Mouse (Mus musculus): ENCODE data around the gene Oca2.

Oca2 gene

DNA sequence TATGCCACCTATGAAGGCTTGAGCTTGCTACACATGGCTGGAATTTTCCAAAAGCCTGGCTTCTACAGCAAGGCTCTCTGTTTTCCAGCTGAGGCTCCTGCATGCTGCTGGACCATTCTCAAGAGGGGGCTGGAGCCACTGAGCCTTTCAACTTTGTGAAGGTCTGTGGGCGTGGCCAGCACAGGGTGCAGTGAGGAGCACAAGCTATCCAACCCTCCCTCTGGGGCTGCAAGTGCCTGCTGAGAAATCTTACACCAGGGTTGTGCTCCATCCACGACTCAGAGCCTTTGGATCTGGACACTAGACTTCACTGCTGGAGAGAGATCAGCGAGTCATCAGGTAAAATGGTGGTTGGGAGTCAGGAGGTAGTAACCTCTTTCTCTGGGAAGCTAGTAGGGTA, at the start of gene Oca2:
Oca2 (plus strand) TSS at position 218 of the 400 bp plus-strand sequence.
- in situ Hi-C loops (cut with MboI; ENCODE audit: low pct_unique_long_range_greater_than_20kb in 1 of 2, low sequenced_read_pairs in 2 of 2, unreplicated experiment in 1 of 2): no loop called here

DNA sequence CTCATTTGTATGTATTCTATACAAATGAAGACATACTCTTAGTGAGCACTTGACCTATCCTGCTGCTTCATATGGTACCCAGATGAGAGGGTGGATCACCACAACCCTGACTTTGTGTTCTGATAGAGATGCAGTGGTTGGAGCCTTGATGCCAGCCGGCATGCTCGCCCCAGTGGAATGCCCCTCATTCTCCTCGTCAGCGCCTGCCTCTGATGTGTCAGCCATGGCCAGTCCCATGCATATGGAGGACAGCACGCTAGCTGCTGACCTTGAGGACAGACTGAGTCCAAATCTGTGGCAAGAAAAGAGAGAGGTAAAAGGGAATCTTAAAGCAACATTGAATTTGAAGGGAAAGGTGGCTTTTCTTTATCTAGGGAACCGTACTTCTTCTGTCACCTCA, 48.5 kb upstream of the Oca2 start:
- in situ Hi-C loops (cut with MboI; ENCODE audit: low pct_unique_long_range_greater_than_20kb in 1 of 2, low sequenced_read_pairs in 2 of 2, unreplicated experiment in 1 of 2): no loop called here

DNA sequence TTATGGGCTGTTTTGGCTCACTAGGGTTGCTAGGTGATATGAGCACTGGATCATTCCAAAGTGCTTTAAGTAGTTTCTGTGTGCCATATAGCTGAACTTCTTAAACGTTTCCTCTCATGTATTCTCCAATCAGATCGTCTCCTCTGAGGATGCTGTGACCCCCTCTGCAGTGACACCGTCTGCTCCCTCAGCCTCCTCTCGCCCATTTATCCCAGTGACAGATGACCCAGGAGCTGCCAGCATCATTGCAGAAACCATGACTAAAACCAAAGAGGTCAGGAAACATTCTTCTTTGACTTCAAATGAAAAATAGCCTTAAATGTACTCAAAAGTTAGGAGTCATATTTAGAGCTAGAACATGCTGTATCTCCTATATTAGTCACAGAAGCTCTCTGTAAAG, 47.9 kb upstream of the Oca2 start:
- in situ Hi-C loops (cut with MboI; ENCODE audit: low pct_unique_long_range_greater_than_20kb in 1 of 2, low sequenced_read_pairs in 2 of 2, unreplicated experiment in 1 of 2): no loop called here

DNA sequence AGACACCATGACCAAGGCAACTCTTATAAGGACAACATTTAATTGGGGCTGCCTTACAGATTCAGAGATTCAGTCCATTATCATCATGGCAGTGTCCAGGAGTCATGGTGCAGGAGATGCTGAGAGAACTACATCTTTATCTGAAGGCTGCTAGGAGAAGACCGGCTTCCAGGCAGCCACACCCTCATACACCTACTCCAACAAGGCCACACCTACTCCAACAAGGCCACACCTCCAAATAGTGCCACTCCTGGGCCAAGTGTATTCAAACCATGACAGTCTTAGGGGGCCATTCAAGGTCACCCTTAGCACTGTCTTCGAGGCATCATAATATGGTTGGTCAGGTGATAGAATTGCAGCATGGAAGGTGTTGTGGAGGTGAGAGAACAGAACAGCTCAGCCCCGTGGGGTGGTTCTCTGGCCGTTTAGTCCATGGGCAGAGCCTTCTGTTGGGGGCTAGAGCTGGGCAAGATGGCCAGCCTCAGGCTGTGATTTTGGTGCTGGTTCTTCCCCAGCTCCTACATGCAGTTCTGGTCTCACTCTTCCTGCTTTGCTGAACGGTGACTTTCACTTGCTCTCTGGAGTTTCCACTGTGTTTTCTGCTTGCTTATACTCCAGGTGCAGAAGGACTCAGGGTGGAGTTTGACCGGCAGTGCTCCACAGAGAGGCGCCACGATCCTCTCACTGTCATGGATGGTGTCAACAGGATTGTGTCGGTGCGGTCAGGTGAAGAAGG, 37.9 kb upstream of the Oca2 start:
- in situ Hi-C loops (cut with MboI; ENCODE audit: low pct_unique_long_range_greater_than_20kb in 1 of 2, low sequenced_read_pairs in 2 of 2, unreplicated experiment in 1 of 2): no loop called here

DNA sequence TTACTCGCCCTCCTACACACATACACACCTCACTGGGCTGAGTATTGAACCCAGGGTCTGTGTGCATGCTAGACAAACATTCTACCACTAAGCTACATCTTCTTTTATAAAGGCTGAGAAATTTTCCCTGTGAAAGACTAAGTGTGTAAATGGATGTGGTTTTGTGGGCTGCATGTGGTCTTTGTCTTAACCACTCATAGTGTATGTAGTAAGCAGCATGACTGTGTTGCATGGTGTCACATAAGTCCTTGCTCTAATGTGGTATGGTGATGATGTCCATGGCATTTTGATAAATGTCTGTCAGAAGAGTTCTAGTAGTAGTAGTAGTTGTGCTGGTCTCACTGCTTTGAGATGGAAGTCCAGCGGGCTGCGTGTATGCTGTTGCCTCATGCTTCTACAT, 36.7 kb upstream of the Oca2 start:
- in situ Hi-C loops (cut with MboI; ENCODE audit: low pct_unique_long_range_greater_than_20kb in 1 of 2, low sequenced_read_pairs in 2 of 2, unreplicated experiment in 1 of 2): no loop called here

DNA sequence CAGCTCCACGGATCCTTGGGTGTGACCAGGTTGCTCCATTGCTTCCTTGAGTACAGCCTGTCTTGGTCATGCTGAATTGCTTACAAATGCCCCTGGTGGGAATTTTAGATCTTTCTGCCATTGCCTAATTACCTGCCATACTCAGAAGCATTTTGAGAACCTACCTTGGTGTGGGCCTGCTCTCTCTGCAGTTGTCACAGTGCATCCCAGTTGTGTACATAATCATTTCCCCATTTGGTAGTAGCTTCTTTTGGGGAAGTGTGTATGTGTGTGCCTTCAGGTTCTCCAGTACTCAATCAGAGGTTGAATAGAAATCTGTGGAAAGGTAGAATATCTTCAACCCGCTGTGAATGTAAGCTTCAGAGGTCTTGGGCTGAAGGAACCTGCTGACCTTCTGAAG, 36.3 kb upstream of the Oca2 start:
- in situ Hi-C loops (cut with MboI; ENCODE audit: low pct_unique_long_range_greater_than_20kb in 1 of 2, low sequenced_read_pairs in 2 of 2, unreplicated experiment in 1 of 2): no loop called here

DNA sequence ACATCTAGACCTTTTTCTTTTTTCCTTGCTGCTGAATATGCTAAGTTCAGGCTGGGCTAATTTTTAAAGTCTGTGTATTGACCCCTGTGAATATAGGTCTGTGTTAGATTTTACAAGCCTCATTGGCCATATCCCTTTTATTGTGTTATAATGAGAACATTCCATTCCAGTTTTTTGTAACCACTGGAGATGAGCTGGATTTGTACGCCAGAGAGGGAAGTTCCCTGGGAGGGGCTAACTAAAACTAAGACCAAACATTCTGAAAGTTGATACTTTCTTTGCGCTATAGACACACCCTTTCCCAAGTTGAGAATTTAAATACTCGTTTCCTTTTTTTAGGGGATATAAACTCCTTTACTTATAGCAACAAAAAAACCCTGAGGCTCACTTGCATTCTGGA, 34.7 kb upstream of the Oca2 start:
- in situ Hi-C loops (cut with MboI; ENCODE audit: low pct_unique_long_range_greater_than_20kb in 1 of 2, low sequenced_read_pairs in 2 of 2, unreplicated experiment in 1 of 2): no loop called here

DNA sequence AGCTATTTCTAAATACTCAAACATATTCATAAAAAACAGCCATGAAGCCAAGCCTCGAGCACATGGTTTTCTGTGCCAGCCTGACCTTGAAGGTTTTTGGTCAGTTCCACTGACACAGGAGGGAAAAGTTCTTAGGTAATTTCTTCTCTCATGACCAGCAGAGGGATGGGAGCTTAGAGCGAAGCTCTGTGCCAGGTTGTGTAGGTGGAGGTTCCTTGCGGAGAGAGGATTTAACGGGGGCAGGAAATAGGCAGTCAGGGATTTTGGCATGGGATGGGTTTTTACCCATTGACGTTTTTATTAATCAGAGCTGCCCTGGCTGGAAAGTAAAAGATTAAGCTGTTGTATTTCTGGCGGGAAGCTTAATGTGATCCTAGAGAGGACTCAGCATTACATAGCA, 18.7 kb upstream of the Oca2 start:
- in situ Hi-C loops (cut with MboI; ENCODE audit: low pct_unique_long_range_greater_than_20kb in 1 of 2, low sequenced_read_pairs in 2 of 2, unreplicated experiment in 1 of 2): no loop called here

DNA sequence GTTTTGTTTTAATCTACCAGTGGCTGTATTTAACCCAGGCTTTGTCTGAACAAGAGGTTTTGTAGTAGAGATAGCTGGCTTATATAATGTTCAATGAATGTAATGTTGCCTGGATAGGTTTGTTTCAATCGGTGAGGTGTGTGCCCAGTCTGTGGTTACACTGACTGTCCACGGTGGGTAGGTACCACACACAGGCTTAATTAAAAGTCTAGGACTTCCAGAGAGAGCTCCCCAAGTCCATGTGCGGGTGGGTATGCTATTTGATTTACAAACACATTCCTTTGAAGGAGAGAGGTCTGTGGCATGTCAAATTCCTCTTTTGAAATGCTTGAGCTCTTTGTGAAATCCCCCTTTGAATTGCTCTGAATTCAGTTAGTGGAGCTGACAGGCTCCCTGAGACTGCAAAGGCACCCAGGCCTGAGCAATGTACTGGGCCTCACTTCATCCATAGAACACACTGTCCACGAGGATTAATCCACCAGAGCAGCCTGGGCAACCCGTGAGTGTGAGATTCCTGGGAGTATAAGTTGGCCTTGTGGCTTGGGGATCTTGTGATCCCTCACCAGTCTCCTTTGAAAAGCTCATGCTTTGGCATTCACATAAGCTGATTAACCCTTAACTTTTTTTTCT, 3.7 kb upstream of the Oca2 start:
- in situ Hi-C loops (cut with MboI; ENCODE audit: low pct_unique_long_range_greater_than_20kb in 1 of 2, low sequenced_read_pairs in 2 of 2, unreplicated experiment in 1 of 2): no loop called here

DNA sequence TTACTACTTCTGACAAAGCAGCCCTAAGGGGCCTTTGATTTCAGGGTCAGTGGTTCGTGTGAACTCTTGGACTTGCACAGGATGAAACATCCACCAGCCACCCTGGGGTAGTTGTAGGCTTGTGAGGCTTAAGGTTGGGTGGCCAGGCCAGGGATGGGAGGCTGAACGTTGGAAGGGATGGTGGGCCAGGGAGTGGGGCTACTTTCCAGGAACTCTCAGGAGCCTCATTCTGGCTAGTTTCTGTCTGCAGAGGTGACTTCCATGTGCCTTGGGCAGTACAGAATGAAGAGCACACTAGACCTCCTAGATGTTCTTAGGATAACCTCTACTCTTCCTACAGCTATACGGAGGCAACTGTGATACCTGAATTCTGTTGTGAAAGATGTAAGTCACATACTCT, 2.9 kb upstream of the Oca2 start:
- in situ Hi-C loops (cut with MboI; ENCODE audit: low pct_unique_long_range_greater_than_20kb in 1 of 2, low sequenced_read_pairs in 2 of 2, unreplicated experiment in 1 of 2): no loop called here

DNA sequence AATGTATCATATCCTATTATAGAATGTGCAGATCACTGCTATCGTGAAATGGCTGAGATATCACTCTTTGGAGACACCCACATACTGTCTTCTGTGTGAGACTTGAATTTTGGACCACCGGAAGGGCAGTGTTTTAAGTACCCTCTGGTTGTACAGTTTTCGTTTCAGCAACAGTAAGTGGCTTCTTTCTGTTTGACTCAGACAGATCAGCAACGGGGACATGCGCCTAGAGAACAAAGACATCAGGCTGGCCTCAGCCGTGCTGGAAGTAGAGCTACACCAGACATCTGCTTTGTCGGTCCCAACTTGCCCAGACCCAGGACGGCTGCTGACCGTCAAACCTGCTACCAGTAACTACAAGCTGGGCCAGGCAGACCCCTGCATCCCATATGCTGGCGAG, 15.0 kb downstream of the Oca2 start:
- in situ Hi-C loops (cut with MboI; ENCODE audit: low pct_unique_long_range_greater_than_20kb in 1 of 2, low sequenced_read_pairs in 2 of 2, unreplicated experiment in 1 of 2): no loop called here

DNA sequence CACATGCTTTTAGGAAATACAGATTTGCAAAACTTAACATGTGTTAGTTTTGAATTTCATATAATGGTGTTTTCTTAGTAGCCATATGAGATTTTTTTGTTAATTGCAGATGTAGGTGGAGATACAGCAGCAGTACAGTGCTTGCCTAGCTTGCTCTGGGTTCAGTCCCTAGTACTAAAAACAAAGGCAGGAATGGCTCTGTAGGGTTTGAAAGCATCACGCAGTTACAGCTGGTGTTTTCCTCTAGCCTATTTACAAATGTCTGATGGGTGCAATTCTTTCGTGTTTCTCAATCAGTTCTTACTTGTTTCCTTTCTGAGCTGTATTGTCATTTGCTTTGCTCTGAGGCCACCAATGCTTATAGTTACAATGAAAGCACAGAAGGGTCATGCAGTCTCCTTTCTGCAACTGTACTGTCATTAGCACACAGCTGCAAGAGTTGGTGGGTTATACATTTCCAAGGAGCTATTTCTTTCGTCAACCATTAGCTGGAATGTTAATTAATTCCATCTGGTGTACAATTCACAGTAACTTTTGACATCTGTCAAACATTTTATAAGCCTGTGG, 18.4 kb downstream of the Oca2 start:
- in situ Hi-C loops (cut with MboI; ENCODE audit: low pct_unique_long_range_greater_than_20kb in 1 of 2, low sequenced_read_pairs in 2 of 2, unreplicated experiment in 1 of 2): no loop called here

DNA sequence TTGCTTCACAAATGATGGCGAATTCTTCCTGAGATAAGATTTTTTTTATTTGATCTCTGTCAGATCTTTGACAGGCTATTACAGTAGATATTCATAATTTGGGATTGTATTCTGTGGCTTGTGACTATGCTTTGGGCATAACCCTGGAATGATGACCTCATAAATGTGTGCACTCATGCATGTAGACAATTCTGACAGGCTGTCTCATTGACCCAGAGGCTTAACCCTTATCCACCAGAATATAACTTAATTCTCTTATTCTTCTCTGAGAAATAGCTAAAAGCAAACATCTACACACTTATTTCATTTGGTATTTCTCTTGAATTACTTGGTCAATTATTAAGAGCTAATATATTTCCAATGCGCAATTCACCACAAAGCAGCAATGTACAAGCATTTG, 37.9 kb downstream of the Oca2 start:
- in situ Hi-C loops (cut with MboI; ENCODE audit: low pct_unique_long_range_greater_than_20kb in 1 of 2, low sequenced_read_pairs in 2 of 2, unreplicated experiment in 1 of 2): no loop called here

DNA sequence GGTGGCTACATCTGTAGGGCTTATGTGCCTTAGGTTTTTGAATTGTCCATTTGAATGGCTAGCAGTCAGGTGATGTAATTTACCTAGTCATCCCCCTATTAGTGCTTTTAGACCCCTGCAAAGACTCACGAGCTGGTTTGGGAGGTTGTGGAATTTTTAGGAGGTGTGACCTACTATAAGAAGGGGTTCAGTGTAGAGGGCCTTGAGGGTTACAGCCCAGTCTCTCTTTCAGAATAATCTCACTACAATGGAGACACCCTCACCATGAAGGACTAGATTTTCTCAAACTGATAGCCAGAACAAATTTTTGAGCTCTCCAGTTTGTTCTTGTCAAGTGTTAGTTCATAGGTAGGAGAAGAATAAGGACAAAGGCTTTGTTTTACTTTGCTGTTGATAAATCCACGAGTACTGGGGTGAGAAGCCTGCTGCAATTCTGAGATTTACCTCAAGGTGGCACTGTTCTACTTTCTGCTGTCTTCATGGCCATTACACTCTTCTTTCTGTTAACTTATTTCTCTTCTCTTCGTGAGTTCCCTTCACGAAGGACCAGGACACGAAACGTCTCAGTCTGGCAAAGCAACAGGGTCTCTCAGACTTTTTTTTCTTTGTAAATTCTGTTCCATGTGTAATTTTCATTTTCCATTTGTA, 52.0 kb downstream of the Oca2 start:
- in situ Hi-C loops (cut with MboI; ENCODE audit: low pct_unique_long_range_greater_than_20kb in 1 of 2, low sequenced_read_pairs in 2 of 2, unreplicated experiment in 1 of 2): no loop called here

DNA sequence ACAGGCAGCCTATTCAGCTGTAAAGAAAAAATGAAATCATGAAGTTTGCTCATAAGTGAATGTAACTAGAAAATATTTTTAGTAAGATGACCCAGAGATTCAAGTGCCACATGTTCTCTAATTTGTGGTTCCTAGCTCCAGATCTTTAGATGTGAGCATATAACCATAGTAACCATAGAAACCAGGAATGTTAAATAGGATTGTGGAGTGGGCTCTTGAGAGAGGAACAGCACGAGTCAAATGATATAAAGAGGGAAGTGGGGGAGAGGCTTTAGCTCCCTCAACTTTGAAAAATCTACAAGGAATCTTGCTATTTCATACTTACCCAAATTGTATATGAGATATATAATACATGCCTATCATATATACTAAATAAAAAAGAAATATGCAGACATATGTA, 64.8 kb downstream of the Oca2 start:
- in situ Hi-C loops (cut with MboI; ENCODE audit: low pct_unique_long_range_greater_than_20kb in 1 of 2, low sequenced_read_pairs in 2 of 2, unreplicated experiment in 1 of 2): no loop called here

DNA sequence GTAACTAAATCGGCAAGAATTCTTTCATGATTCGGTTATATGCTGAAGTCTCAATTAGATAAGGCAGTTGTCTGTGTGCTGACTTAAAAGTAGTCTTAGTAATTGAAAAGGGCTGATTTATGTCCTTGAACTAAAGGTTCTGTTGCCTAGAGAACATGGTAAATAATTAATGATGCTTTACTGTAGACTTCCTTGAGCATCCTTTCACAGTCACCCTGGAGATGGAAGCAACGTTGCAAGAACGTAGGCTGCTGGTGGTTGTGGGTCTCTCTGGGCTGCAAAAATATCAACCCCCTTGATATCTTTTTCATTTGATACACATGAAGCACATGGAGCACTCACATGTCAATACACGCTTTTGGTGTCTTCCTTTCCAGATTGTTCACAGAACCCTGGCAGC, 74.8 kb downstream of the Oca2 start:
- in situ Hi-C loops (cut with MboI; ENCODE audit: low pct_unique_long_range_greater_than_20kb in 1 of 2, low sequenced_read_pairs in 2 of 2, unreplicated experiment in 1 of 2): no loop called here

DNA sequence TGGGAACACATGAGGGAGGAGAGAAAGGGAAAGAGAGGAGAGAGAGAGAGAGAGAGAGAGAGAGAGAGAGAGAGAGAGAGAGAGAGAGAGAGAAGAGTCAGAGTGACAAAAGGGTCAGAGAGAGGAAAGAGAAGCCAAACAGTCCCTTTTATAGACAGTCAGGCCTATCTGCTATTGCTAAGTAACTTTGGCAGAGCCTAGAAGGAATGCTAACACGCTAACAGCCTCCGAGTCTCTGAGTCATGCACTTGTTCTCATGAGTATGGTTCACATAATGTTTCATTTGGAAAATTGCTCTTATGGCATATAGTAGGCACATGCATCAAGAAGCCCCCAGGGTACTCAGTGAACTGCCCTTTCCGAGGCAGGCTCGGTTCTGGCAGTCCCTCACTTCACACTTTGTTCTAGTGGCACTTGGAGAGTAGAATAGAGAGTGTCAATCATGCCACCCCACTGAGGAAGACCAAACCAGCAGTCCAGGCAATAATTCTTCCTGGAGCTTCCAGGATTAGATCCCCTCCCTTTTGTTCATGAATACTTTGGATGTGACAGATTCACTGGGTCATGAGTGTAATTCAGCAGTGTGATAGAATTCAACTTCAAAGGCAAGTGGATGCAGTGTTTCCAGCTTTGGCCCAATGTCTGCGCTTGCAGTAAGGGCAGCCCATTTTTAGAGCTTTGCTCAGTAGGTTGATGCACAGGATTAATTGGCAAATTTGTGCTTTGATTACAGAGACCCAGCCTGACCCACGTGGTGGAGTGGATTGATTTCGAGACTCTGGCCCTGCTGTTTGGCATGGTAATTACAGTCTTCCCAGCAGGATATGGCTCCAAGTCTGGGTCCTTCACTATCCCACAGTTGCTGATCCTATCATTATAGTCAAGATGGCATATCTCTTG, 76.3 kb downstream of the Oca2 start:
- in situ Hi-C loops (cut with MboI; ENCODE audit: low pct_unique_long_range_greater_than_20kb in 1 of 2, low sequenced_read_pairs in 2 of 2, unreplicated experiment in 1 of 2): no loop called here

DNA sequence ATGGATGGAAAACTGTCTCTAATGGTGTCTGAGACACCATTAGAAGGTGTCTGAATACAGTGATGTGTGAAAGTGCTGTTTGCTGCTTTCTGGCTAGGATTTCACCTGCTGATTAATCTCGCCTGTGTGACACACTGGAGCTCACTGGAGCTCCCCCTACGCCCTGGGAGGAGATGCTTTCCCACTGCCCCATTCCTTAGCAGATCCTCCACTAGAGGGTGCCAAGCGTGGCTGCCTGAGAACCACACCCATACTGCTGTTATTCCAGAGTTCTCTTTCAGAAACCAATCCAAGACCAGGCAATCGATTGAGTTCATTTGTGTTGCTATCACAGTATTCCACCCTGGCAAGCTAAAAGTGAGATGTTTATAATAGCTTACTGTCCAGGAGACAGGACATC, 88.2 kb downstream of the Oca2 start:
- in situ Hi-C loops (cut with MboI; ENCODE audit: low pct_unique_long_range_greater_than_20kb in 1 of 2, low sequenced_read_pairs in 2 of 2, unreplicated experiment in 1 of 2): no loop called here

DNA sequence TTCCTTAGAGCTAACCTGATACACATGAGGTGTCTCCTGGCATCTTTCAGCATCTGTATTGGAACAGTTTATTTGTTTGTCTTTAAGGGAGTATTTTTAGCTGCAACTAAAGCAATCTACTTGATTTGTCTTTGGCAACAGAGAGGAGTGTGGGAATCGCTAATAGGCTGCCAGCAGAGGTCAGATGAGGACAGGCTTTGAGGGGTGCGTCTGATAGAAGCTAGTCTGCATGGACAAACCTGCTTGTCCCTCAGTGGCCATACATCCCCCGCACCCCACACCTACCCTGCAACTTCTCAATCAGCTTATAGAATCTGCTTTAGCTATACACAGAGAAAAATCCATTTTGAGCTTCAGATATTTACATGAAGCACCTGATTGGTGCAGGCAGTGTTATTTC, 109.0 kb downstream of the Oca2 start:
- in situ Hi-C loops (cut with MboI; ENCODE audit: low pct_unique_long_range_greater_than_20kb in 1 of 2, low sequenced_read_pairs in 2 of 2, unreplicated experiment in 1 of 2): no loop called here
